Mouse (Mus musculus): ENCODE measurements around the gene Ankrd12.
"Not testable (repeated sequence)": the region's sequence is repeated elsewhere in the genome, so short reads cannot be mapped to it uniquely, and the experiment has no call there.

Ankrd12 gene

GRCm38 (mm10) chr17:66084486-66084885, 7.6 kb upstream of the Ankrd12 start:
- DNase-seq (ENCODE audit: low spot score in 2 of 2): no peak

DNA sequence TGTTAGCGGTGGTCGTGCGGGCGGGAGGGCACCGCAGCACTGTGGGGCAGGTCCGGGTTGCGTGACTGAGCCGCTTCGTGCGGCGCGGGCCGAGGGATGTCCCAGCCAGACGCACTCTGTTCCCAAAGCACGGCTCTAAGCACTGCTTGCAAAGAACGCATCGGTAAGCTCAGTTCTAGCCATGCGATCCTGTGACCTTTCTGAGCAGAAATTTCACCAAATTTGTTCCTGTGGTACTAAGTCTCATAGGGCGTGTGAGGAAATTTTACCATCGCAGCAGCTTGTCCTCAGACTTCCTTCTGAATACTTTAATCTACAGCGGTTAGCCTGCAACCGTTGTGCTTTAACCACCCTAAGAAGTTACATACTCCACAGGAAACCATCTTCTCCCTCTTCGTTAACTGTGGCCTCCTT, 555 bp upstream of the Ankrd12 start:
- no peak for DNase-seq (ENCODE audit: low spot score in 2 of 2)

GRCm38 (mm10) chr17:66076174-66076927, 538 bp downstream of the Ankrd12 start:
- DNase-seq (ENCODE audit: low spot score in 2 of 2): peak; percentile 50

GRCm38 (mm10) chr17:66075827-66076173, 1.1 kb downstream of the Ankrd12 start:
- peak in 1 of 2 experiments; percentile 25 for DNase-seq (ENCODE audit: low spot score in 2 of 2)

DNA sequence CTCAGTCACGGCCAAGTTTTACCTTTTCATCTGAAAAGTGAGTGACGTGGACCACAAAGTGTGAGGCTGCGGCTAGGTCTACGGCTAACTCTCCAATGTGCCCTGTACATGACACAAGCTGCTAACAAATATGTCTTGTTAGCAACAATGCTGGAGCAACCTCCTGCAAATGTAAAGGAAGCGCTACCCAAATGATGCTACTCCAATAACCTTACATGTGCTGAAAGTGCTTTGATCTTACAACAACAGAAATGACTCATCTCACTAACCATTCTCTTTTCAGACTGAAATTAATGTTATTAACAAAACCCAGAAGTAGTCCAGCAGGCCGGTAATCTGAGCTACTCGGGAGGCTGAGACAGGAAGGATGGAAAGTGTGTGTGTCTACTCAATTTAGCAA, 2.9 kb downstream of the Ankrd12 start:
- no peak for DNase-seq (ENCODE audit: low spot score in 2 of 2)

- not testable (repeated sequence) for DNase-seq (ENCODE audit: low spot score in 2 of 2)
These were observed 7.9 kb downstream of the Ankrd12 start for GRCm38 (mm10) chr17:66069036-66069435.

GRCm38 (mm10) chr17:66065115-66065514, 11.8 kb downstream of the Ankrd12 start:
- no peak for DNase-seq (ENCODE audit: low spot score in 2 of 2)

DNA sequence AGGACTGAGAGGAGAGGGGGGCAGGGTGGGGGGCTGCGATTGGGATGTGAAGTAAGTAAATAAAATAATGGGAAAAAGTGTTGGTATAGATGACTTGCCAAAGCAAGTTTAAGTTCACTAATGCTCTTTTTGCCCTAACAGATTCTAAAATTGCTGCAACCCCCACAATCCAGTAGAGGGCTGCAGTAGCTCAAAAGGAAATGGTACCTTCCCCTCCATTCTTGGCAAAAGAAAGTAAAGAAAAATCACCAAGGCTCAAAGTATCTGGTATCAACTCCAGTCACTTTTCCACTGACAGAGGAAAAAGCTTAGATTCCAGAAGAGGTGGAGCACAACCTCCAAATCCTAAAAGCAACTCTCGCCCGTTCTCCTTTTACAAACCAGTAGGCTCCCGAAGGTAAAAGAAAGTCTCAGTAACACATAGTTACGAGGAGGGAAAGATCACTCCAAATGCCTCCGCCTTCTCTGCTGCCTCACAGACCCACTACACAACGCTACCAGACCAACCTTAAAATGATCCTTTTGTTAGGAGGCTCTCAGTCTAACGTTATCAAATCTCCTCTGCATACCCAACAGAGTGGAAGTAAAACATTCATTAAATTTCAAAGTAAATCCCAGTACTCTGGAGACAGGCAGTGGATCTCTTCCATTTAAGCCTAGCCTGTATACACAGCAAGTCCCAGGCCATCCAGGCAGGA, 15.5 kb downstream of the Ankrd12 start:
- no peak for DNase-seq (ENCODE audit: low spot score in 2 of 2)

DNA sequence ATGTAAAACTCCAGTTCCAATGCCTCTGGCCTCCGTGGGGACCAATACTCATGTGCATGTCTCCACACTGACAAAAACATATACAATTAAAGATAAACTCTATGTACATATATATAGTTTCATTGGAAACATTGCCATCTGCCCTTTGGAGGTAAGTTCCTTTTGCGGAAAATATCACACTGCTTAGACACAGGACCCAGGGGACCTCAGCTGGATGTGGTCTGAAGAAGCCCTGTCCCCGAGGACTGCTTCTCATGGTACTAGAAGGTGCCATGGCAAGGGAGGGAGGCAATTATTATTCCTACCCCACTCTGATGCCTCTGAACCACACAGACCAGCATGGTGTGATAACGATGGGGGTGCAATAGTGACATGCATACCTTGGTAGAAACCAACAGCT, 18.7 kb downstream of the Ankrd12 start:
- DNase-seq (ENCODE audit: low spot score in 2 of 2): no peak

DNA sequence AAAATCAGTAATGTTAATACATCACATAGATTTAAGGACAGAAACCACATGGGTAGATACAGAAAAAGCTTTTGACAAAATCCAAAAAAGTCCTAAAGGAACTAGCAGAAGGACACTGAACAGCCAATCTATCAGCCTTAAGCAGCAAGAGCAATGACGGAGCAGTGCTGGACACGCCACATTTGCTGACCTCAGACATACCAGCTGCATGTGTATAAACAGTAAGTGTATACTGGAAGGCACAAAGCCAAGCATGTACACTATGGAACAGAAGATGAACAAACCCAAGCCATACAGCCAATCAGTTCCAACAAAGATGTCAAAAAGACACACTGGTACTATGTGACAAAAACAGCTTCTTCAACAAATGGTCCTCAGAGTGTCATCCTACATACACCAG, 19.7 kb downstream of the Ankrd12 start:
- no peak for DNase-seq (ENCODE audit: low spot score in 2 of 2)

- no peak for DNase-seq (ENCODE audit: low spot score in 2 of 2)
These were observed 23.5 kb downstream of the Ankrd12 start for GRCm38 (mm10) chr17:66053349-66053748.

DNA sequence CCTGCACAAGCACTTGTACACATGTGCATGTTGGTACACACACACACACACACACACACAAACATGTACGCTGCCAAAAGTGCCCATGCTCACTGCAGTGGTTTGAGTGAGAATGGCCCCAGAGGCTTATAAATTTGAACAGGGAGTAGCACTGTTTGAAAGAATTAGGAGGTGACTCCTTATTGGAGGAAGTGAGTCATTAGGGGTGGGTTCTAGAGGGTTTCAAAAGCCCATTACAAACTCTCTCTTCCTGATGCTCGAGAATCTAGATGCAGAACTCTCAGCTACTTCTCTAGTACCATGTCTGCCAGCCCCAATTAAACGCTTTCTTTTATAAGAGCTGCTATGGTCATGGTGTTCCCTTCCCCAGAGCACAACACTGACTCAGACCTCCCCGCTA, 28.1 kb downstream of the Ankrd12 start:
- DNase-seq (ENCODE audit: low spot score in 2 of 2): no peak

GRCm38 (mm10) chr17:66048199-66048598, 28.7 kb downstream of the Ankrd12 start:
- DNase-seq (ENCODE audit: low spot score in 2 of 2): no peak

DNA sequence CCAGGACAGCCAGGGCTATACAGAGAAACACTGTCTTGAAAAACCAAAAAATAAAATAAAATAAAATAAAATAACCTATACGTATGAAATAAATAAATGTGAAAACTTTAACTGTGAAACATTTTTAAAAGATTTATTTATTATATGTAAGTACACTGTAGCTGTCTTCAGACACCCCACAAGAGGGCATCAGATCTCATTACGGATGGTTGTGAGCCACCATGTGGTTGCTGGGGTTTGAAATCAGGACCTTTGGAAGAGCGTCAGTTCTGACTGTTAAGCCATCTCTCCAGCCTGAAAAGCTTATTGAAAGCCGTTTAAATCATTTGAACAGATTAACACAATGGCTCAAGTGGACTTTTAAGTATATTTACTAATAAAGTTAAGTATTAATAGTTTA, 33.2 kb downstream of the Ankrd12 start:
- not testable (repeated sequence) for DNase-seq (ENCODE audit: low spot score in 2 of 2)

DNA sequence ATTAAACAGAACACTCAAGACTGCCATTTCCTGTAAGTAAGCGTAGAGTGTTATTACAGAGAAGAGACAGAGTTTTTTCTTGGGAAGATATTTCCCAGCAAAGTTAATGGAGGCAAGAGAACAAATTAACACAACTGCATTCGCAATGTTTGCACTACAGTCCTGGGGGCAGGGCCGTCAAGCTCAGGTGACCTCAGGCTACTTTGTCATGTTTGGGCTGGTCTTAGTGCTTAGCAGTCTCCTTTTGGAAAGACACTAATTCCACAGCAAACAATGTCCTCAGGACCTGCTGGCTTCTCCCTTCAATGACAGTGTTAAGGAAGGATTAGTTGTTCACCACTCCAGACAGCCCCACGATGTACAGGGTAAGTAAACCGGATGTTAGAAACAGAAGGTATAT, 35.9 kb downstream of the Ankrd12 start:
- DNase-seq (ENCODE audit: low spot score in 2 of 2): no peak

DNA sequence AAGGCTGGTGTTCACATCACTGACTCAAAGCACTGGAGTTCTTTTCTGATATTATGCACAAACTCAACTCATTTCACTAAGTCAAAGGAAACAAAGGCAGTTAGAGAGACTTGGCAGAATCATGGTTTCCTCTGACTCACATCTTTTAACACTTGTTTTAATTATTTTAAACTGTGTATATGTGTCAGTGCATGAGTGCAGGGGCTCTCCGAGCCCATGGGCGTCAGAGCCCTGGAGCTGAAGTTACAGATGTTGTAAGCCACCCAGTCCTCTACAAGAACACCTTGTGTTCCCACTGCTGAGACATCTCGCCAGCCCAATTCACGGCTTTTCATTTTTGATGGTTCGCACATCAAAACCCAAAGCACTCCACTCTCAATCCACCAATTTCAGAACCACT, 43.6 kb downstream of the Ankrd12 start:
- DNase-seq (ENCODE audit: low spot score in 2 of 2): peak in 1 of 2 experiments; percentile 24

DNA sequence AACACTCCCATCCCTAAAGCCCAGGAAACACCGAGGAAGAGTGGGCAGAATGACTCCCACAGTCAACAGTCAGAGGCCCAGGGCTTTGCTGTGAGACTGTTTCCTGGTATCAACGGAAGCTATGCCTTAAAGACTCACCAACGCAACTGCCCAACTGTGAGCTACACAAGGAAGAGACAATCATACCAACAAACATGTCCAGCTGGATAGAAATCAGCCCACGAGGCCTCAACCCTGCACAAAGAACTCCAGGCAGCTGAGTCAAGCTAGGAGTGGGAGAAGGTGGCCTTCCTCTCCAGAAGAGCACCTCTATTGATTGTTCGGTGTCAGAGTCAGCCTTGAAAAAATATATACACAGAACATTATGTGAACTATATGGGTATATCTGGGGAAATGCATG, 44.9 kb downstream of the Ankrd12 start:
- DNase-seq (ENCODE audit: low spot score in 2 of 2): no peak

GRCm38 (mm10) chr17:66024211-66024610, 52.7 kb downstream of the Ankrd12 start:
- no peak for DNase-seq (ENCODE audit: low spot score in 2 of 2)

DNA sequence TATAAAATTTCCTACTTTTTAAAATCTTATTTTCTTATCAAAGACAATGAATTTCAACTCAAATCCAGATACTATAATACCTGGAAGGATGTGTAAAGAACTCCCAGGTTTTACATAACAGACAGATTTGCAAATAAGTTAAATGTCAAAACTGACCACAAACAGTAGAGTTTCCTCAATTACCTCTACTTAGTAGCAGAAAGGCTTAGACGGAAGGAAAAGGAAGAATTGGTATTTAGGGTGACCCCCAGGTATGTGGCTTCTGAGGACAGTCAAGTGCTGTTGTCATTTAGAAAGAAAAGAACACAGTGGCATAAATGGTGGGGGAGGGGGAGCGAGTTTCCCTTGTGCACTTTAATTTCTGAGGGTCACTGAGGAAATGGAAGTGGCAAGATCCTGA, 65.1 kb downstream of the Ankrd12 start:
- no peak for DNase-seq (ENCODE audit: low spot score in 2 of 2)

- DNase-seq (ENCODE audit: low spot score in 2 of 2): no peak
These were observed 69.0 kb downstream of the Ankrd12 start for GRCm38 (mm10) chr17:66007892-66008291.

DNA sequence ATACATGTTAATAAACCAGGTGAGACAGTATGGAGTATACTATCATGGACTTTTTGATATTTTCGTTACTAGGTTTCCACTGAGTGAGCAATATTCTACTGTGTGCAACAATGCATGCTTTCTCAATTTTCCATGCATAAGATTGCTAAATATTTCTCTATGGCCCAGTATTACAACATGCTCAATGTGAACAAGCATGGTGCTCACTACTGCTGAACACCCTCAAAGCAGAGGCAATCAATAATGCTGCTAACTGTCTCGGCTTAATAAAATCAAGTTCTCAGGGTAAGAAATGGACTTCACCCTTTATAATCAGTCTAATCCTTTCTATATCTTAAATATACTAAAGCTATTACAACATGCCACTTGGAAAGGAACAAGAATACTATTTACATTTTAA, 69.4 kb downstream of the Ankrd12 start:
- no peak for DNase-seq (ENCODE audit: low spot score in 2 of 2)

GRCm38 (mm10) chr17:65988151-65988820, 88.6 kb downstream of the Ankrd12 start:
- no peak for DNase-seq (ENCODE audit: low spot score in 2 of 2)

- not testable (repeated sequence) for DNase-seq (ENCODE audit: low spot score in 2 of 2)
These were observed 100.2 kb downstream of the Ankrd12 start for GRCm38 (mm10) chr17:65976720-65977119.
